Mouse (Mus musculus): ENCODE measurements at regions not wholly inside any gene's neighbourhood (a gene's known extent, or its start where the extent isn't known, plus 50 kb on each side); places are given as distances from the start of the nearest gene placed in this dataset.
"Not testable (repeated sequence)": the region's sequence is repeated elsewhere in the genome, so short reads cannot be mapped to it uniquely, and the experiment has no call there.

- Histone ChIP-seq H3K4me3 (ENCODE audit: insufficient read depth, low read length) (no peak overlapping the region), H3K4me1 (ENCODE audit: control insufficient read depth, insufficient read depth, low read length) (no peaks in the 10 kb centered on the region), H3K27ac (ENCODE audit: insufficient read depth, low read length) (no peak overlapping the region)
- no peak for TF ChIP-seq CTCF (IDR thresholded peaks at IDR 0.05; ENCODE audit: extremely low read depth, insufficient read depth, low read length)
- no peak for TF ChIP-seq POLR2A (IDR thresholded peaks at IDR 0.05; ENCODE audit: extremely low read depth, insufficient read depth, low read length)
Observed at GRCm38 (mm10) chr10:119122347-119122746, 117.5 kb downstream of the Cand1 start.

GRCm38 (mm10) chr10:119121575-119121974 is 118.3 kb downstream of the Cand1 start:
- no peak overlapping the region for H3K27ac ChIP-seq (ENCODE audit: insufficient read depth, low read length)
- H3K4me3 ChIP-seq (ENCODE audit: insufficient read depth, low read length) = no peak overlapping the region
- no peaks in the 10 kb centered on the region for H3K4me1 ChIP-seq (ENCODE audit: control insufficient read depth, insufficient read depth, low read length)
- TF ChIP-seq POLR2A (IDR thresholded peaks at IDR 0.05; ENCODE audit: extremely low read depth, insufficient read depth, low read length) (no peak), CTCF (IDR thresholded peaks at IDR 0.05; ENCODE audit: extremely low read depth, insufficient read depth, low read length) (no peak)

GRCm38 (mm10) chr10:119116843-119117390 is 122.9 kb downstream of the Cand1 start:
- Histone ChIP-seq H3K4me1 (ENCODE audit: control insufficient read depth, insufficient read depth, low read length) (no peaks in the 10 kb centered on the region; the same call in 1 of the 2 replicates), H3K4me3 (ENCODE audit: insufficient read depth, low read length) (no peak overlapping the region), H3K27ac (ENCODE audit: insufficient read depth, low read length) (no peak overlapping the region)
- TF ChIP-seq CTCF (IDR thresholded peaks at IDR 0.05; ENCODE audit: extremely low read depth, insufficient read depth, low read length) (no peak), POLR2A (IDR thresholded peaks at IDR 0.05; ENCODE audit: extremely low read depth, insufficient read depth, low read length) (no peak)

- H3K4me3 ChIP-seq (ENCODE audit: insufficient read depth, low read length); H3K27ac ChIP-seq (ENCODE audit: insufficient read depth, low read length); H3K4me1 ChIP-seq (ENCODE audit: control insufficient read depth, insufficient read depth, low read length): not testable (repeated sequence)
Observed at GRCm38 (mm10) chr10:119115200-119115599, 124.7 kb downstream of the Cand1 start.

GRCm38 (mm10) chr10:119114653-119115052 is 125.2 kb downstream of the Cand1 start:
- no peaks in the 10 kb centered on the region; the same call in 1 of the 2 replicates for H3K4me1 ChIP-seq (ENCODE audit: control insufficient read depth, insufficient read depth, low read length)

GRCm38 (mm10) chr10:119111886-119112285 is 128.0 kb downstream of the Cand1 start:
- TF ChIP-seq CTCF (IDR thresholded peaks at IDR 0.05; ENCODE audit: extremely low read depth, insufficient read depth, low read length) (no peak), POLR2A (IDR thresholded peaks at IDR 0.05; ENCODE audit: extremely low read depth, insufficient read depth, low read length) (no peak)
- Histone ChIP-seq H3K4me3 (ENCODE audit: insufficient read depth, low read length) (no peak overlapping the region), H3K4me1 (ENCODE audit: control insufficient read depth, insufficient read depth, low read length) (no peaks in the 10 kb centered on the region; the same call in 1 of the 2 replicates), H3K27ac (ENCODE audit: insufficient read depth, low read length) (no peak overlapping the region)

More at GRCm38 (mm10) chr10:119114653-119115052, 125.2 kb downstream of the Cand1 start:
- no peak overlapping the region for H3K4me3 ChIP-seq (ENCODE audit: insufficient read depth, low read length)
- no peak for TF ChIP-seq POLR2A (IDR thresholded peaks at IDR 0.05; ENCODE audit: extremely low read depth, insufficient read depth, low read length)
- TF ChIP-seq CTCF (IDR thresholded peaks at IDR 0.05; ENCODE audit: extremely low read depth, insufficient read depth, low read length) = no peak
- H3K27ac ChIP-seq (ENCODE audit: insufficient read depth, low read length) = no peak overlapping the region

GRCm38 (mm10) chr10:119111409-119111808 is 128.4 kb downstream of the Cand1 start:
- Histone ChIP-seq H3K4me3 (ENCODE audit: insufficient read depth, low read length) (no peak overlapping the region), H3K4me1 (ENCODE audit: control insufficient read depth, insufficient read depth, low read length) (no peaks in the 10 kb centered on the region; the same call in 1 of the 2 replicates), H3K27ac (ENCODE audit: insufficient read depth, low read length) (no peak overlapping the region)
- TF ChIP-seq CTCF (IDR thresholded peaks at IDR 0.05; ENCODE audit: extremely low read depth, insufficient read depth, low read length) (no peak), POLR2A (IDR thresholded peaks at IDR 0.05; ENCODE audit: extremely low read depth, insufficient read depth, low read length) (no peak)

GRCm38 (mm10) chr10:119110614-119111013 is 129.2 kb downstream of the Cand1 start:
- Histone ChIP-seq H3K4me3 (ENCODE audit: insufficient read depth, low read length) (no peak overlapping the region), H3K27ac (ENCODE audit: insufficient read depth, low read length) (no peak overlapping the region), H3K4me1 (ENCODE audit: control insufficient read depth, insufficient read depth, low read length) (no peaks in the 10 kb centered on the region)
- TF ChIP-seq CTCF (IDR thresholded peaks at IDR 0.05; ENCODE audit: extremely low read depth, insufficient read depth, low read length) (no peak), POLR2A (IDR thresholded peaks at IDR 0.05; ENCODE audit: extremely low read depth, insufficient read depth, low read length) (no peak)

GRCm38 (mm10) chr10:119109207-119109606 is 130.6 kb downstream of the Cand1 start:
- Histone ChIP-seq H3K4me3 (ENCODE audit: insufficient read depth, low read length) (no peak overlapping the region), H3K27ac (ENCODE audit: insufficient read depth, low read length) (no peak overlapping the region), H3K4me1 (ENCODE audit: control insufficient read depth, insufficient read depth, low read length) (no peaks in the 10 kb centered on the region)
- no peak for TF ChIP-seq POLR2A (IDR thresholded peaks at IDR 0.05; ENCODE audit: extremely low read depth, insufficient read depth, low read length)
- TF ChIP-seq CTCF (IDR thresholded peaks at IDR 0.05; ENCODE audit: extremely low read depth, insufficient read depth, low read length) = no peak

GRCm38 (mm10) chr10:119107728-119108127 is 132.1 kb downstream of the Cand1 start:
- Histone ChIP-seq H3K4me1 (ENCODE audit: control insufficient read depth, insufficient read depth, low read length) (no peaks in the 10 kb centered on the region), H3K27ac (ENCODE audit: insufficient read depth, low read length) (no peak overlapping the region), H3K4me3 (ENCODE audit: insufficient read depth, low read length) (no peak overlapping the region)
- no peak for TF ChIP-seq POLR2A (IDR thresholded peaks at IDR 0.05; ENCODE audit: extremely low read depth, insufficient read depth, low read length)
- no peak for TF ChIP-seq CTCF (IDR thresholded peaks at IDR 0.05; ENCODE audit: extremely low read depth, insufficient read depth, low read length)
